Comparison of ENCODE assay signal across 21 mouse cellular contexts in genomic region chr8:120248031-120248430, GRCm38 (mm10). TPM values are rescaled to one million over a fixed set of nuclear protein-coding genes. Genes with fewer than 3 reads are reported as not detected.
DNase-seq lines count a peak whose midpoint lies in the region; ATAC-seq and TF ChIP-seq lines count a peak whose summit lies in the region.
"Had no signal": no experiment of that assay in that cellular context is flagged by ENCODE, and none has a peak within 500 bp of the region (broad histone marks: within the 10 kb centered on the region; RNA-seq: fewer than 3 reads in every experiment).

No protein-coding gene starts in this region.

- TF ChIP-seq CTCF in heart, adult 2 months (IDR thresholded peaks at IDR 0.05) = no peak
- no peak for TF ChIP-seq CTCF in lung, adult 2 months (IDR thresholded peaks at IDR 0.05; ENCODE audit: insufficient read depth, low read length)

- H3K9ac ChIP-seq in heart, adult 2 months (ENCODE audit: low read depth, low read length) = no peak overlapping the region
- H3K9ac ChIP-seq in heart, embryonic 12.5 days = no peak overlapping the region
- H3K9ac ChIP-seq in lung, embryonic 16.5 days (ENCODE audit: low read length) = no peak overlapping the region
- H3K9ac ChIP-seq: forebrain, embryonic 13.5 days; heart, embryonic 13.5 days; stomach, embryonic 15.5 days had no signal

- no peaks in the 10 kb centered on the region; the same call in 1 of the 2 replicates for H3K79me2 ChIP-seq in heart, adult 2 months (replicated peaks; ENCODE audit: control insufficient read depth, insufficient read depth, low read length)

- H3K27me3 ChIP-seq in heart, adult 2 months (ENCODE audit: control insufficient read depth, insufficient read depth, low read length) = no peaks in the 10 kb centered on the region
- H3K27me3 ChIP-seq in heart, embryonic 12.5 days (replicated peaks) = no peaks in the 10 kb centered on the region
- no peaks in the 10 kb centered on the region for H3K27me3 ChIP-seq in lung, embryonic 16.5 days (ENCODE audit: control insufficient read depth, insufficient read depth, low read depth, low read length)
- H3K27me3 ChIP-seq in embryonic facial prominence, embryonic 10.5 days (replicated peaks; ENCODE audit: low read depth, poor library complexity, severe bottlenecking) = no peaks in the 10 kb centered on the region
- H3K27me3 ChIP-seq: forebrain, embryonic 13.5 days; heart, embryonic 13.5 days; stomach, embryonic 15.5 days had no signal

- intact Hi-C loops in heart, adult 2 months (cut with DNase I) = no loop called here

- H3K27ac ChIP-seq in heart, adult 2 months = no peak overlapping the region
- no peak overlapping the region for H3K27ac ChIP-seq in heart, embryonic 12.5 days (ENCODE audit: poor library complexity, severe bottlenecking)
- peak overlapping the region; percentile 26 for H3K27ac ChIP-seq in lung, embryonic 16.5 days (ENCODE audit: low read length)
- no peak overlapping the region for H3K27ac ChIP-seq in embryonic facial prominence, embryonic 10.5 days (replicated peaks)
- H3K27ac ChIP-seq: forebrain, embryonic 13.5 days; heart, embryonic 13.5 days; hindbrain, postnatal 0 days; left cerebral cortex, adult 2 months; stomach, embryonic 15.5 days had no signal

- peaks cover 7% of the 10 kb centered on the region for H3K4me1 ChIP-seq in heart, adult 2 months (ENCODE audit: control insufficient read depth, insufficient read depth, low read length)
- peaks cover 31% of the 10 kb centered on the region for H3K4me1 ChIP-seq in heart, embryonic 12.5 days (replicated peaks)
- peaks cover 39% of the 10 kb centered on the region for H3K4me1 ChIP-seq in lung, embryonic 16.5 days (replicated peaks; ENCODE audit: control insufficient read depth, insufficient read depth, low read length)
- no peaks in the 10 kb centered on the region for H3K4me1 ChIP-seq in lung, adult 2 months (ENCODE audit: control insufficient read depth, insufficient read depth, low read length)
- H3K4me1 ChIP-seq in embryonic facial prominence, embryonic 10.5 days = peaks cover 35% of the 10 kb centered on the region

- TF ChIP-seq EP300 in heart, adult 2 months (IDR thresholded peaks at IDR 0.05; ENCODE audit: insufficient read depth, low read depth, low read length) = 0 out of 2 replicates have a peak, but pooled peaks have one; percentile 31

- no peak overlapping the region for H3K4me2 ChIP-seq in heart, embryonic 12.5 days
- H3K4me2 ChIP-seq in lung, embryonic 16.5 days (ENCODE audit: low read depth, low read length) = no peak overlapping the region
- H3K4me2 ChIP-seq: forebrain, embryonic 13.5 days; heart, embryonic 13.5 days; stomach, embryonic 15.5 days had no signal

- TF ChIP-seq POLR2A in heart, adult 2 months (IDR thresholded peaks at IDR 0.05; ENCODE audit: insufficient read depth, low read depth, low read length) = no peak
- no peak for TF ChIP-seq POLR2A in lung, adult 2 months (IDR thresholded peaks at IDR 0.05; ENCODE audit: borderline replicate concordance, extremely low read depth, low read depth, low read length)

- H3K9me3 ChIP-seq in heart, embryonic 12.5 days (replicated peaks) = peaks cover 9% of the 10 kb centered on the region
- H3K9me3 ChIP-seq in lung, embryonic 16.5 days (ENCODE audit: control insufficient read depth, low read length) = peaks cover 2% of the 10 kb centered on the region; the same call in 1 of the 2 replicates
- H3K9me3 ChIP-seq in embryonic facial prominence, embryonic 10.5 days = peaks cover 7% of the 10 kb centered on the region; the same call in 1 of the 2 replicates
- H3K9me3 ChIP-seq: forebrain, embryonic 13.5 days; stomach, embryonic 15.5 days had no signal

- H3K4me3 ChIP-seq in heart, adult 2 months = no peak overlapping the region
- no peak overlapping the region for H3K4me3 ChIP-seq in heart, embryonic 12.5 days
- no peak overlapping the region for H3K4me3 ChIP-seq in lung, embryonic 16.5 days (ENCODE audit: low read length)
- no peak overlapping the region for H3K4me3 ChIP-seq in lung, adult 2 months (replicated peaks; ENCODE audit: extremely low read depth, low read depth, low read length)
- H3K4me3 ChIP-seq in embryonic facial prominence, embryonic 10.5 days = no peak overlapping the region
- H3K4me3 ChIP-seq: forebrain, embryonic 13.5 days; heart, embryonic 13.5 days; left cerebral cortex, adult 2 months; stomach, embryonic 15.5 days had no signal

- DNase-seq in cerebellum, postnatal 10 days = peak; percentile 83 to 90
- no peak for DNase-seq in cerebellum, postnatal 25 days
- peak; percentile 27 to 48 for DNase-seq in heart, adult 2 months
- DNase-seq in lung, adult 2 months = no peak
- no peak for DNase-seq in ovary, postnatal 10 days (ENCODE audit: low spot score)
- DNase-seq in embryonic facial prominence, embryonic 10.5 days (ENCODE audit: low spot score) = no peak
- DNase-seq: adrenal gland, postnatal 25 days; cerebellum, adult 8-10 months; embryo, embryonic 11 days; gastrocnemius, postnatal 10 days; heart, postnatal 4 days; kidney, adult 2 months; spleen, adult 18-20 months; thymus, postnatal 25 days had no signal

- no peaks in the 10 kb centered on the region for H3K36me3 ChIP-seq in heart, adult 2 months (ENCODE audit: control insufficient read depth, insufficient read depth, low read length)
- 0 out of 2 replicates have a peak, but pooled peaks cover 10% of the 10 kb centered on the region for H3K36me3 ChIP-seq in heart, embryonic 12.5 days
- H3K36me3 ChIP-seq in lung, embryonic 16.5 days (ENCODE audit: control insufficient read depth, insufficient read depth, low read length) = peaks cover 4% of the 10 kb centered on the region; the same call in 1 of the 2 replicates
- H3K36me3 ChIP-seq in embryonic facial prominence, embryonic 10.5 days (replicated peaks) = peaks cover 42% of the 10 kb centered on the region
- H3K36me3 ChIP-seq: stomach, embryonic 15.5 days had no signal

- no peak for ATAC-seq in heart, embryonic 12.5 days (ENCODE audit: insufficient number of reproducible peaks, low FRiP score)
- peak; percentile 23; the same call in 1 of the 2 replicates for ATAC-seq in lung, embryonic 16.5 days (ENCODE audit: low read depth)
- ATAC-seq: forebrain, embryonic 13.5 days; hindbrain, postnatal 0 days had no signal

- 54% methylated on average over 7 of the region's 7 CpGs for WGBS in heart, adult 2 months
- WGBS in heart, embryonic 12.5 days = 73% methylated on average over 7 of the region's 7 CpGs
- 44% methylated on average over 7 of the region's 7 CpGs for WGBS in lung, embryonic 16.5 days
- WGBS in lung, adult 2 months = 54% methylated on average over 7 of the region's 7 CpGs
- 82% methylated on average over 7 of the region's 7 CpGs for WGBS in embryonic facial prominence, embryonic 10.5 days

RNA-seq across cellular contexts. Expression of gene Gse1, which starts 19.8 kb away (rescaled TPM):
- total RNA-seq in heart, adult 2 months (2021) = 10 to 100 TPM; 21.0 to 24.3 TPM
- polyA plus RNA-seq in heart, adult 2 months (2012; rRNA removed) = 12.1 and 12.8 TPM in 2 replicates
- polyA plus RNA-seq in heart, embryonic 12.5 days (2016; fragmentation: Nextera tagmentation; extraction: Ambion mirVana) = 14.0 and 15.3 TPM in 2 replicates
- polyA plus RNA-seq in lung, embryonic 16.5 days (2015; fragmentation: Nextera tagmentation; extraction: Ambion mirVana) = 10.2 and 10.9 TPM in 2 replicates
- 35.6 and 39.6 TPM in 2 replicates for polyA plus RNA-seq in lung, adult 2 months (2012; rRNA removed)
- 9.9 and 10.2 TPM in 2 replicates for polyA plus RNA-seq in embryonic facial prominence, embryonic 10.5 days (2016; fragmentation: Nextera tagmentation; extraction: Ambion mirVana)

Comparison
In these comparisons a context has a peak if more than half of its experiments do, and no peak if none do; other contexts are left out.
1. DNase-seq: peak in cerebellum, postnatal 10 days (2 of 2) and heart, adult 2 months (2 of 2); none in cerebellum, postnatal 25 days (0 of 2), lung, adult 2 months (single experiment), ovary, postnatal 10 days (single experiment) and embryonic facial prominence, embryonic 10.5 days (single experiment).